Mouse (Mus musculus) stomach, adult 2 months (tissue): ENCODE data around the gene Lgmn. TPM values are rescaled to one million over a fixed set of nuclear protein-coding genes. Genes with fewer than 3 reads are reported as not detected.

Experiments
- polyA plus RNA-seq: library from polyadenylated mRNA; depleted of rRNA; stranded (reverse); fragments of >200 nt; gene quantifications from 2 replicates; pipeline ENCODE4 v1.2.3, GENCODE M21; 2012; rRNA removed

Gene Lgmn
- polyA plus RNA-seq, result 25.7 and 29.4 TPM in 2 replicates

GRCm38 (mm10) chr12:102439632-102440023, at the start of gene Lgmn:
Lgmn (minus strand) TSS chr12:102439813.

GRCm38 (mm10) chr12:102468894-102469764, 29.5 kb upstream of the Lgmn start, which contains the start of gene Golga5:
Golga5 (plus strand) TSS chr12:102469135.

Other genes with a start within 250 kb of the Lgmn start
- gene Rin3, start 156.8 kb downstream of the Lgmn start, polyA plus RNA-seq, result 2.9 and 5.5 TPM in 2 replicates
- gene Golga5, start 29.3 kb upstream of the Lgmn start, polyA plus RNA-seq, result 2.8 and 3.4 TPM in 2 replicates
- gene Chga, start 115.2 kb upstream of the Lgmn start, polyA plus RNA-seq, result 425 TPM in 2 replicates